Mouse (Mus musculus): ENCODE results near the gene Cdkn1a.

The Cdkn1a gene

GRCm38 (mm10) chr17:29118057-29118456 lies 27.3 kb downstream of the Cdkn1a start:
- DNase-seq (ENCODE audit: low spot score) = peak; percentile 57

GRCm38 (mm10) chr17:29120666-29121065 lies 29.9 kb downstream of the Cdkn1a start:
- no peak for DNase-seq (ENCODE audit: low spot score)

- DNase-seq (ENCODE audit: low spot score) = no peak
Measured at GRCm38 (mm10) chr17:29122817-29123216, 32.0 kb downstream of the Cdkn1a start.

GRCm38 (mm10) chr17:29123578-29124174 lies 32.9 kb downstream of the Cdkn1a start:
- peak; percentile 10 for DNase-seq (ENCODE audit: low spot score)

GRCm38 (mm10) chr17:29126561-29126960 lies 35.8 kb downstream of the Cdkn1a start:
- DNase-seq (ENCODE audit: low spot score) = no peak

GRCm38 (mm10) chr17:29129341-29129740 lies 38.6 kb downstream of the Cdkn1a start:
- no peak for DNase-seq (ENCODE audit: low spot score)

- no peak for DNase-seq (ENCODE audit: low spot score)
Measured at GRCm38 (mm10) chr17:29135066-29135465, 44.3 kb downstream of the Cdkn1a start.

- DNase-seq (ENCODE audit: low spot score) = no peak
Measured at GRCm38 (mm10) chr17:29136236-29136635, 45.5 kb downstream of the Cdkn1a start.

- no peak for DNase-seq (ENCODE audit: low spot score)
Measured at GRCm38 (mm10) chr17:29137906-29138305, 47.1 kb downstream of the Cdkn1a start.

- DNase-seq (ENCODE audit: low spot score) = no peak
Measured at GRCm38 (mm10) chr17:29141577-29141976, 50.8 kb downstream of the Cdkn1a start.

GRCm38 (mm10) chr17:29143266-29143665 lies 52.5 kb downstream of the Cdkn1a start:
- no peak for DNase-seq (ENCODE audit: low spot score)

GRCm38 (mm10) chr17:29145101-29145500 lies 54.3 kb downstream of the Cdkn1a start:
- DNase-seq (ENCODE audit: low spot score) = no peak

GRCm38 (mm10) chr17:29147273-29147672 lies 56.5 kb downstream of the Cdkn1a start:
- no peak for DNase-seq (ENCODE audit: low spot score)

GRCm38 (mm10) chr17:29147773-29148172 lies 57.0 kb downstream of the Cdkn1a start:
- no peak for DNase-seq (ENCODE audit: low spot score)

GRCm38 (mm10) chr17:29149766-29150165 lies 59.0 kb downstream of the Cdkn1a start:
- DNase-seq (ENCODE audit: low spot score) = no peak
